Mouse (Mus musculus): Measurements from ENCODE around the gene Acsf3. TPM values are rescaled to one million over a fixed set of nuclear protein-coding genes. Genes with fewer than 3 reads are reported as not detected.

Gene Acsf3
- polyA plus RNA-seq, 1 experiment, result 7.4 TPM

GRCm38 (mm10) chr8:122836696-122837095 lies 61.4 kb downstream of the Acsf3 start:
- Histone ChIP-seq H3K27ac (ENCODE audit: insufficient read depth, low read depth, low read length) (no peak overlapping the region), H3K4me1 (ENCODE audit: control insufficient read depth, insufficient read depth, low read length) (peaks cover 2% of the 10 kb centered on the region; the same call in 1 of the 2 replicates), H3K4me3 (ENCODE audit: insufficient read depth, low read length) (no peak overlapping the region)
- TF ChIP-seq CTCF (IDR thresholded peaks at IDR 0.05; ENCODE audit: low read depth, low read length) (no peak), POLR2A (IDR thresholded peaks at IDR 0.05; ENCODE audit: borderline replicate concordance, low read depth, low read length) (no peak)

- H3K4me1 ChIP-seq (ENCODE audit: control insufficient read depth, insufficient read depth, low read length), result no peaks in the 10 kb centered on the region
- H3K4me3 ChIP-seq (ENCODE audit: insufficient read depth, low read length), result no peak overlapping the region
- TF ChIP-seq CTCF (IDR thresholded peaks at IDR 0.05; ENCODE audit: low read depth, low read length) (no peak), POLR2A (IDR thresholded peaks at IDR 0.05; ENCODE audit: borderline replicate concordance, low read depth, low read length) (no peak)
- H3K27ac ChIP-seq (ENCODE audit: insufficient read depth, low read depth, low read length), result no peak overlapping the region
Measured at GRCm38 (mm10) chr8:122844161-122844560, 68.9 kb downstream of the Acsf3 start.

DNA sequence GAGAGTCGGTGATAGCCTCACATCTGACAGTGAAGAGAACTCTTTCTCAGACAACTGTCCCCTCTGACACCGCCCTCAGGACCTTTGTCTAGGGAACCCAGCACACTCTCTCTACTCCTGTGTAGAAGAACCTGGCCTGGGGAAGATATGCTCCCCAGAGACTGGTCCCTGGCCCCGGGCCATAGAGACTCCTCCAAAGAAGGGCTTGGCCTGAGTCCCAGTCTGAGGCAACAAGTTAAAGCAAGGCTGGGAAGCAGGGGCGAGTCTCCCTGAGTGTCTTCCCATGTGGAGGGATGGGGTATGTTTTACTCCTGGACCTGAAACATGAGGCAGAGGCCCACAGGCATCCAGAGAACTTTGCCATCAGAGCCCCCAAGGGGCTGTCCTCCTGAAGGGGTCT lies 70.4 kb downstream of the Acsf3 start:
- H3K4me1 ChIP-seq (ENCODE audit: control insufficient read depth, insufficient read depth, low read length), result no peaks in the 10 kb centered on the region
- TF ChIP-seq CTCF (IDR thresholded peaks at IDR 0.05; ENCODE audit: low read depth, low read length) (no peak), POLR2A (IDR thresholded peaks at IDR 0.05; ENCODE audit: borderline replicate concordance, low read depth, low read length) (no peak)
- no peak overlapping the region for H3K4me3 ChIP-seq (ENCODE audit: insufficient read depth, low read length)
- no peak overlapping the region for H3K27ac ChIP-seq (ENCODE audit: insufficient read depth, low read depth, low read length)

GRCm38 (mm10) chr8:122847829-122848561 lies 72.7 kb downstream of the Acsf3 start, which contains the start of gene Cdh15:
TSS of gene Cdh15 (plus strand) at chr8:122847966.
- TF ChIP-seq CTCF (IDR thresholded peaks at IDR 0.05; ENCODE audit: low read depth, low read length), result no peak
- TF ChIP-seq POLR2A (IDR thresholded peaks at IDR 0.05; ENCODE audit: borderline replicate concordance, low read depth, low read length), result no peak

DNA sequence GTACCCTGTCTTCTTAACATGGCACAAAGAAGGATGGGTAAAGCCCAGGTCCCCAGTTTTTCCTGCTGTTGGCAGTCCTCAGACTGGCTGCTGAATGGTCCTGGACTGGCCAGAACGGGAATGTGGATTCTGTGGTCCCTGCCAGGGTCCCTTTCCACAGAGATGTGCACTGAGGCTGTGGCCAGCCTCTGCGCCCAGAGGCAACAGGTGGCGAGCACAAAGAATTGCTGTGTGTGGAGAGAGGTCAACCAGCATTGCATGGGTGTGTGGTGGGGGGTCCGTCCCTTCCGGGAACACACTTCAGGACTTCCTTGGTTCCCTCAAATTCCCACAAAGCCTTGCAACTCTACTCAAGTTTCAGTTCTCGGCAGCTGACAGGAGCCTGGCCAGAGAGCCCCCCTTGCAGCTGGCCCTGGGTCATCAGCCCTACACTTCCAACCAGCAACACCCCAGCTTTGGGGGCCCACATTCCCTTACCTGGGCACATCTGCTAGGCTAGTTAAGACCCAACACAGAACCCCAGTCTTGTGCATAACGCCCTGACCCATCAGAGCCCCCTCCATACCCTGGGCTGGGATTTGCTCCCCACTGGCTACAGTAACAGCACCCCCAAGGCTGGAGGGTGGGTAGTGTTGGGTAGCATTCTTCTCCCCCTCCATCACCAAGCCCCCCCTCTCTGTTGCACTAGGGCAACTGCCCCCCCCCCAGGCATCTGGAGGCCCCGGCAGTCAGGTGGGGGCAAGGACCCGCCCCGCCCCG lies 74.0 kb downstream of the Acsf3 start:
- TF ChIP-seq POLR2A (IDR thresholded peaks at IDR 0.05; ENCODE audit: borderline replicate concordance, low read depth, low read length), result no peak
- TF ChIP-seq CTCF (IDR thresholded peaks at IDR 0.05; ENCODE audit: low read depth, low read length), result no peak
- Histone ChIP-seq H3K4me1 (ENCODE audit: control insufficient read depth, insufficient read depth, low read length) (no peaks in the 10 kb centered on the region), H3K4me3 (ENCODE audit: insufficient read depth, low read length) (no peak overlapping the region), H3K27ac (ENCODE audit: insufficient read depth, low read depth, low read length) (no peak overlapping the region)

More at GRCm38 (mm10) chr8:122847829-122848561, 72.7 kb downstream of the Acsf3 start, which contains the start of gene Cdh15:
- no peak within 1 kb of the TSS for H3K4me3 ChIP-seq (ENCODE audit: insufficient read depth, low read length)
- no peaks in the 10 kb centered on the region for H3K4me1 ChIP-seq (ENCODE audit: control insufficient read depth, insufficient read depth, low read length)
- no peak within 1 kb of the TSS for H3K27ac ChIP-seq (ENCODE audit: insufficient read depth, low read depth, low read length)

DNA sequence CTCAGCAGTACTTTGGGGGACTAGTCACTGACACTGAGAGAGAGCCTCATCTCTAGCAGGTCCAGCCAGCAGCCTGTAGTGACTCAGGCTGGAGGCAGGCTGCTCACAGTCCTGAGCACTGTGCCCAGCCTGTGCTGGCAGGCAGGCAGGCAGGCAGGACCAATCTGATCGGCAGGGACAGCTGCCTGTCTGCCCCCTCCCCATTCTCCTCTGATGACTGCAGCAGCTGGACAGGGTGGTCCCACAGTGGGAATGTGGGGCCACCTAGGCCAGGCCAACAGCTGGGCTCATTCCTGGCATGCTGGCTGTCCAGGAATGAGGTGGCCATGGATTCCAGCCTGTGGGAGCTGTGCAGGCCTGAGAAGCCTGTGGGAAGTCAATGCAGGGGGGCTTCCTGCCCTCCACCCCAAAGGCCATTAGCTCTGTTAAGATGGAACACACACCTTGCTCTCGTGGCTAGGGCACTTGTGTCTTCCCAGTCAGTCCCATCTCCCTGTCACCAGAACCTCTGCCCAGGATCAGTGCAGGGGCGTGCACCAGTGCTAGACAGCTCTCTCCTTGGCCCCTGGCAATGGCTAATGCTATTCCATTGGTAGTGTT lies 75.5 kb downstream of the Acsf3 start:
- H3K4me1 ChIP-seq (ENCODE audit: control insufficient read depth, insufficient read depth, low read length), result no peaks in the 10 kb centered on the region
- no peak overlapping the region for H3K4me3 ChIP-seq (ENCODE audit: insufficient read depth, low read length)
- no peak for TF ChIP-seq POLR2A (IDR thresholded peaks at IDR 0.05; ENCODE audit: borderline replicate concordance, low read depth, low read length)
- no peak overlapping the region for H3K27ac ChIP-seq (ENCODE audit: insufficient read depth, low read depth, low read length)

DNA sequence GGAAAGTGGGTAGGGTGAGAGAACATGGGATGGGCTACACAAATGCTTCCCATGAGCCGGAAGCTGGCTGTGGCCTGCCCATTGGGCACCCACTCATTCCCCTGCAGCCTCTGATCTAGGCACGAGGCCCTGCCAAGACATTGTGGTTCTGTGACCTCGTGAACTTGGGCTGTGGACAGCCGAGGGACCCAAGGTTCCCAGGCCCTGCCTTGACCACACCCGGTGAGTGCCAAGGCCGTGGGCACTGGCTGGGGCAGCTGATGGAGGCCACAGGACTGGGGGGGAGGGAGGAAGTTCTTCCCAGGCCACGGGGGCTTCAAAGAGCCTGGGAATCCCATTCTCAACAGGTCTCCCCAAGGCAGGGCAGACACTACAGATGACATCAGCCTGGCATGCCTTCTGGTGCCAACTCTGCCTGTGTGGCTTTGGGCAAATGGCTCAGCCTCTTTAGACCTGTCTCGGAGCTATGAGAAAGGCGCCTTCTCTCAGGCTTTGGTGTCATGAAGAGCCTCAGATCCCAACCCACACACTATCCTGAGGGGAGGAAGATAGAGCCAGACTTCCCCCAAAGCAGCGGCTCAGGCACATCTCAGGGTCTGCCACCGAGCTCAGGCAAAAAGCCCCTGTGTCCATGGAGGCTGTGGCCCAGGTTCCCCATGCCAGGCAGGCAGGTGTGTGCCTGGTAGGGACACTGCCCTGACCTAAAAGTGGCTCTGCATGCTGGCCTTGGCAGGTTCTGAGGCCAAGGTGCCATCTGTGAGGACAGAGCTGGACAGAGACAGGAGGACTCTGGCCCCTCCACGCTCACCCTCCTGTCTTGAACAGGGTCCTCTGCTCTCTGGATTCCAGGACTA lies 76.6 kb downstream of the Acsf3 start:
- Histone ChIP-seq H3K4me3 (ENCODE audit: insufficient read depth, low read length) (no peak overlapping the region), H3K27ac (ENCODE audit: insufficient read depth, low read depth, low read length) (no peak overlapping the region), H3K4me1 (ENCODE audit: control insufficient read depth, insufficient read depth, low read length) (no peaks in the 10 kb centered on the region)
- TF ChIP-seq CTCF (IDR thresholded peaks at IDR 0.05; ENCODE audit: low read depth, low read length) (no peak), POLR2A (IDR thresholded peaks at IDR 0.05; ENCODE audit: borderline replicate concordance, low read depth, low read length) (no peak)

- Histone ChIP-seq H3K4me3 (ENCODE audit: insufficient read depth, low read length) (no peak overlapping the region), H3K4me1 (ENCODE audit: control insufficient read depth, insufficient read depth, low read length) (no peaks in the 10 kb centered on the region), H3K27ac (ENCODE audit: insufficient read depth, low read depth, low read length) (no peak overlapping the region)
- TF ChIP-seq CTCF (IDR thresholded peaks at IDR 0.05; ENCODE audit: low read depth, low read length) (no peak), POLR2A (IDR thresholded peaks at IDR 0.05; ENCODE audit: borderline replicate concordance, low read depth, low read length) (no peak)
Measured at GRCm38 (mm10) chr8:122852546-122852905, 77.2 kb downstream of the Acsf3 start.

- Histone ChIP-seq H3K4me1 (ENCODE audit: control insufficient read depth, insufficient read depth, low read length) (no peaks in the 10 kb centered on the region), H3K4me3 (ENCODE audit: insufficient read depth, low read length) (no peak overlapping the region), H3K27ac (ENCODE audit: insufficient read depth, low read depth, low read length) (no peak overlapping the region)
- TF ChIP-seq POLR2A (IDR thresholded peaks at IDR 0.05; ENCODE audit: borderline replicate concordance, low read depth, low read length) (no peak), CTCF (IDR thresholded peaks at IDR 0.05; ENCODE audit: low read depth, low read length) (no peak)
Measured at GRCm38 (mm10) chr8:122853340-122853771, 78.1 kb downstream of the Acsf3 start.

Data from bone marrow macrophage, adult 2 months (primary cell).